Mouse (Mus musculus) heart, adult 9 months (tissue): Measurements from ENCODE around the gene Mical1.

ENCODE experiments used
- DNase-seq, 2 experiments: peaks; one replicate each; pipeline ENCODE4 v3.0.0; 2022; ENCODE audit warnings: low spot score in 2 of 2

Mical1 gene

DNA sequence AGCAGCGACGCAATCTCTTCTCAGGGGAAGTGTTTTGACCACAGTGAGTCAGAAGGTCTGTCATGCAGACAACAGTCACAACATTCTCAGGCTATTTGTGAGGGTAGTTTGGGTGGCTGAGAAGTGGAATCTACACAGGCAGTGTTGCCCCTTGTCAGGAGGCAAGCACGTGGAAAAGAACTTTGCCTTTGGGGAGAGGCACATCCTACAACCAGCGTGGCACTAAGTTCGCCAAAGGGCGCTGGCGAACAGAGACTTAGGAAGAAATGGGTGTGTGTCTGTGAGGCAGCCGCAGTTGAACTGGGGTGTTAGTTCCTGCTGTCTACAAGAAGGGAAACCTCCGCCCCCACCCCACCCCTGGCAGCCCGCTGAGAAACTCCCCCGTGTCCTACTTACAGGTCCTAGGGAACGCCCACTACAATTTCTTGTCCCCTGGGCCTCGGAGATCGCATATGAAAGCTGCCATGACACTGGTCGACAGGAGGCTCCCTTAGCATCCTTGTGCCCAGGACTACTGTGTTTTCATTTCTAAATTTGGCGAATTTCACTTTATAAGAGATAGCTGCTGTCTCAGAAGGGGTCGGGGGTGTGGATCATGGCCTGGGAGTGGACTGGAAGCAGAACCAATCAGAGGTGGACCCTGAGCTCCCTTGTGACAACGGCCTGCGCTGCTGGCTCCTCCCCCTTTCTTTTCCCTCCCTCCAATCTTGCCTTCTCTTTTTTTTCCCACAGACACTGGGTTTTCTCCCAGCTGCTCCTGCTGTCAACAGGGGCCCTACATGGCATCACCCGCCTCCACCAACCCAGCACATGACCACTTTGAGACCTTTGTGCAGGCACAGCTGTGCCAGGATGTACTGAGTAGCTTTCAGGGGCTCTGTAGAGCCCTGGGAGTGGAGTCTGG lies 1.4 kb downstream of the Mical1 start:
- peak; percentile 87 to 88 for DNase-seq

- DNase-seq, result no peak
These were observed 3.8 kb downstream of the Mical1 start for GRCm38 (mm10) chr10:41479961-41480360.

DNA sequence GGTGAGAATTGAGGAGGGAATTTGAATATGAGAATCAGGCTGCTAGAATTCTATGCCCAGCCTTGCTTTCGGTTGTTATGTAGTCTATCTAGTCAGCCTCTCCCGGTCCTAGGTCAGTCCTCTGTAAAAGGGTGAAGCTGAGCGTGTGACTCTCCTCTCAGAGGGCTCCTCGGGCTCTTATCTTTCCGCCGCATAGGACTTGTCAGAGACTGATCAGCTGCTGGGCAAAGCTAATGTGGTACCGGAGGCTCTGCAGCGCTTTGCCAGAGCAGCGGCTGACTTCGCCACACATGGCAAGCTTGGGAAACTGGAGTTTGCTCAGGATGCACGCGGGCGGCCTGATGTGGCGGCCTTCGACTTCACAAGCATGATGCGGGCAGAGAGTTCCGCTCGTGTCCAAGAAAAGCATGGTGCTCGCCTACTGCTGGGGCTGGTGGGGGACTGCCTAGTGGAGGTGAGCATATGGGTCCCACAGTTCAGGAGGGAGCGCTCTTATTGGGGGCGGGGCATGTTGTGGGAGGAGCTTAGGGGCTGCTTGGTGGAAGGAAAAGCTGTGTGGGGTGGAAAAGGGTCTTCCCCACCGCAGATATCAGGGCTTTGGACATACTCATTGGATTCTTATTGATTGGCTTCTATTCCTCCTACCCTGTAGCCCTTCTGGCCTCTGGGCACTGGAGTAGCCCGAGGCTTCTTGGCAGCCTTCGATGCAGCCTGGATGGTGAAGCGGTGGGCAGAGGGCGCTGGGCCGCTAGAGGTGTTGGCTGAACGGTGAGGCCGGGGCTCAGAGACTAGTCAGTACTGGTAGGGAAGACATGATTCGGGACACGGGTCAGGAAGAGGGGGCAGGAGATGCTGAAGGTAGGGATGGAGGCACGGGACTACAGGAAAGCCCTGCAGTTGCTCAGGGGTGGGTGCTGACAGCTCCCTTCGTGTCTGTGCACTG lies 5.1 kb downstream of the Mical1 start:
- no peak for DNase-seq

- DNase-seq, result no peak
These were observed 6.3 kb downstream of the Mical1 start for GRCm38 (mm10) chr10:41482446-41482845.

- DNase-seq, result no peak
These were observed 9.7 kb downstream of the Mical1 start for GRCm38 (mm10) chr10:41485778-41486177.

GRCm38 (mm10) chr10:41486506-41487170 lies 10.5 kb downstream of the Mical1 start:
- no peak for DNase-seq

- no peak for DNase-seq
These were observed 12.8 kb downstream of the Mical1 start for GRCm38 (mm10) chr10:41488877-41489276.

- DNase-seq, result no peak
These were observed 13.2 kb downstream of the Mical1 start for GRCm38 (mm10) chr10:41489294-41489693.

DNA sequence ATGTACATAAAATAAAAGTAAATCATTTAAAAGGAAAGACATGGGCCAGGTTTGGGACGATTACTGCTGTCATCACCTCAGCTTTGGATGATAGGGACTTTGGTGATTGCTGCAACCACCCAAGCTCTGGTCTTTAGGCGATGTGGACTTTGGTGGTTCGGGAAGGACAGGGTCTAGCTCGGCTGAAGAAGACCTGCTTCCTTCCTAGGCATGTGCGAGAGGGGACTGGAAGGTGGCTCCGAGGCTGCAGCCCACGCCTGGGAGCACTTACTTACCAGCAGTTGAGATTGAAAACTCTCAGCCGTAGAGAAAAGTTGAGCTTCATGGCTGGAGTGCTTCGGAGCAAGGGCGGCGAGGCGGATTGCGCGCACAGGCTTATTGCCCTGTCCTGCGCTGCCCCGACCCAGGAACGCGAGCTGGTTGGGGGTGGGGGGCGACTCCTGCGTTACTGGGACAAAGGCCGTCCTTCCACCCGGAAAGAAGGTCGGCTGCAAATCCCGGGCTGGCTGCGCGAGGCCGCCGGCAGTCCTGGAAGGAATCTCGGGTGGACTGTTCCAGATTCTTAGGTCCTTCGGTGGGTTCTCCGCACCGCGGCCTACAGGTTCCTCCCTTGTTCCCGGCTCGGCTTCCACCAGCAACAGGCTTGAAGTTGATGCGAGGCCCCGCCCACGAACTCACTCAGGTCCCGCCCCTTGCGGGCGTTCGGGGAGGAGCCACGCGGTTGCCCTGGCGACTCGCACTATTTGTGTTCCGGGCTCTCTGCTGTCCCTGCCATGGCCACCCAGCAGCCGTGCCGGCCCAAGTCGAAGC lies 13.8 kb downstream of the Mical1 start, which contains the start of the genes Smpd2 and Ppil6:
Gene Smpd2, minus strand, starts transcription at position 662 of the 810 bp plus-strand sequence.
Gene Ppil6, plus strand, starts transcription at position 732 of the 810 bp plus-strand sequence.
- peak; percentile 93 to 97 for DNase-seq

- no peak for DNase-seq
These were observed 14.4 kb downstream of the Mical1 start for GRCm38 (mm10) chr10:41490518-41490873.

- no peak for DNase-seq
These were observed 15.0 kb downstream of the Mical1 start for GRCm38 (mm10) chr10:41491111-41491510.

DNA sequence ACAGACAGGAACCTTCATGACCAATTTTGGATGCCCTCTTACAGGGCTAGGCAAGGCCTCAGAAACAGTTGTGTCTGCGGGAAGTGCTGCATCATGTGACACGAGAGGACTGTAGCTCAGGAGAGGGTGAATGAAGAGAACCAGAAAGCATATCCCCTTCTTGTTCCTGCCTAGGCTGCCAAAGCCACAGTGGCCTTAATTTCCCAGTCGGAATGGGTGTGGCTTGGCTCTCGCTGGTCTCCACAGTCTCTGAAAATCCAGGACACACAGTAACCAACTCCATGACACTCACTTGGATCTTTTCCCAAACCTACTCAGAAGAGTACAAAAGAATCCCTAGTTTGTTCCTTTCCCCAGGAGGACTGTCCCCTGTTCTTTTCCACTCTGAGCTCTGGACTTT lies 24.8 kb downstream of the Mical1 start:
- DNase-seq, result peak; percentile 78 to 83

DNA sequence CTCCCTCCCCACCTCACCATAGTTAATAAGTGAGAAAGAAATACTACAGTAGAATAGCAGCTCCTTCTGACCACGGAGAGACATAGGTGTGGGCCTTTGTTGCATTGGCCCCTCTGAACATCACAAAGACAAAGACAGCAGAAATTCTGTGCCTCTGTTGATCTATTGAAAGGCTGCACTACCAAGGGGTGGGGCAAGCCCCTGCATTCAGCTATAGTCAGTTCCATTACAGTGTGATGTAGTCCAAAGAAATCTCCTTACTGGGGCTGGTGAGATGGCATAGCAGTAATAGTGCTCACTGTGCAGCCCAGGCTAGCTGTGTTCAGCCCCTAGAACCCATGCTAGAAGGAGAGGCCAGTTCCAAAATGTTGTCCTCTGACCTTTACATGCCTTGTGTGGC lies 28.9 kb downstream of the Mical1 start:
- no peak for DNase-seq

- peak; percentile 49 to 73 for DNase-seq
These were observed 29.3 kb downstream of the Mical1 start for GRCm38 (mm10) chr10:41505446-41505845.

DNA sequence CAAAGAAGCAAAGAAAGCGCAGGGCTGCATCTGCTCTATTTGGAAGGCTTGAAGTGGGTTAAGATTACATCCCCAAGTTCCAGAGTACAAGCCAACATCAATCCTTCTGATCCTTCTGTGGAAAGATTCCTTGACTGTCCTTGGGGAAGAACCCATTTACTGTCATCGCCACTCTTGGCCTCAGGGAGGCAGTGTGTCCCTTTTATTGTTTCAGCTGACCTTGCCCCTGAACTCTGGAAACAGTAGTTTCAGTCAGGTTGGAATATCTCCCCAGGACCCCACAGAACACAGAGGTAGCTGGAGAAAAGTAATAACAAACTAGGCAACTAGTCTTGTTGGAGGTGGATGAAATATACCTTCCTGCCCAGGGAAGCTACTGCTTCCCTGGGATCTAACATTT lies 33.0 kb downstream of the Mical1 start:
- DNase-seq, result no peak

GRCm38 (mm10) chr10:41514301-41514700 lies 38.2 kb downstream of the Mical1 start:
- no peak for DNase-seq

DNA sequence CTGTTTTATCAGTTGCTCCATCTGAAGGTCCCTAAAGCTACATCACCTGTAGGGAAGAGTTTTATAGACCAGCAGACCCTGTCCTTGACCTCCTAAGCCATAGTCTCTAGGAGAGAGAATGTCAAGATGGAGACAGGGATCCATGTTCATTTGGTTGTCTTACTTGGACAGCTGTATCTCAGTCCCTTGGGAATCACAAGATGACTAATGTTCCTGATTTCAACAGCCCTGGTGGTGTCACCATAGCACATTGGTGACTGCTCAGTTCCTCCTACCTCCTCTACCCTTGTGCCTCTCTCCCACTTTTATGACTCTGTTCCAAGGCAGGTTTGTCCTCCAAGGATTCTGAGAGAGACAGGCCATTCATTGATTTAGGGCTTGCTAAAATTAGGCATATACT lies 38.8 kb downstream of the Mical1 start:
- DNase-seq, result no peak

DNA sequence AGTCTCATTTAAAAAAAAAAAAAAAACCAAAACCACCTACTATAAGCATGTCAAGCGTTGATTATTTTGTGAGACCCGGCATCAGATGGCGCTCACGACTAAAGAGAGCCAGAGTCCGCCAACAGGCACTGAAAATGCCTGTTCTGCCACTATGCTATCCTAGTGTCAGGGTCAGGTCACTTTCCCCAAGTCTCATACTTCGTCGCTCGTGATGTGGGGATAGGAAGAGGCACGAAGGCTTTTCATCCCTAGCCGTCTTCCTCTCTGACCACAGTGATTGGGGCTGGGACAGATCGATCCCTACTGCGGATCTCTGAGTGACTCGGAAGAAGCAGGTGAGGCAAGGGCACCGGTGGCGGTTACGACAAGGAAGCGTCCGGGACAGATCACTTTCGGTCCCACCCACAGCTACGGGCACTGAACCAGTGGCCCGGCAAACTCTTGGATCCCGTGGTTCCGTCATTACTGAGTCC lies 42.4 kb downstream of the Mical1 start:
- DNase-seq, result peak in 1 of 2 experiments; percentile 85

DNA sequence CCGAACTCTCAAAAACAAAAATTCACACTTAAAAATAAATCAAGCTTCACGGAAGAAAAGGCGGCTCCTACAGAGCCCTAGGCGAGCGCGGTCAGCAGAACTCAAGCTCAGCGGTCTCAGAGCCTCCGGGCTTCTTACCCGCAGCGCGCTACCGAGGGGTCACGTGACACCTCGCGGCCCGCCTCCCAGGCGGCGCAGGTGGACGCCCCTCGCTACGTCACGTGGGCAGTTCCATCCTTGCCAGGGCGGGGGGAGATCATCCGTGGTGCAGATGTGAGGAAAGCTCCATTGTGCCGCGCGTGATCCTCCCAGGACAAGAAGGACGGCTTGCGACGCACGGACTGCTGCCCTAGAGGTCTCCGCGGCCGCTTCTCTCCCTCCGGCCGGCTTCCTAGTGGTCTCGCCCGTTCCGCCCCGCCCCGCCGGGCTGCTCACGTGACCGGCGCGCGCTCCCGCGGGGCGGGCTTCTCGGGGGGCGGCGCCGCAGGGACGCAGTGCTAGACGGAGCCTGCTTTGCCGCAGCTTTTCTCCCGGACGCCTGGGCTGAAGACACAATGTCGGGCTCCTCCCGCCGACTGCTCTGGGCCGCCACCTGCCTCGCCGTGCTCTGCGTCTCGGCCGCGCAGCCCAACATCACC lies 43.0 kb downstream of the Mical1 start, which contains the start of gene Cd164:
Gene Cd164, plus strand, starts transcription at position 434 of the 638 bp plus-strand sequence.
- peak; percentile 92 to 93 for DNase-seq
